Mouse (Mus musculus) hindbrain, embryonic 15.5 days (tissue): ENCODE measurements around the gene Pecam1. TPM values are rescaled to one million over a fixed set of nuclear protein-coding genes. Genes with fewer than 3 reads are reported as not detected.
A peak's percentile ranks its signal among the peaks of the same experiment; 100 is the strongest.
"Not testable (repeated sequence)": the region's sequence is repeated elsewhere in the genome, so short reads cannot be mapped to it uniquely, and the experiment has no call there.

ENCODE experiments used
- ATAC-seq: fragments of 200-750 bp; cut with Nextera tagmentation; 2 replicates; pipeline ENCODE4 v1.8.0; 2017; ENCODE audit warnings: low read depth, moderate number of reproducible peaks, moderate TSS enrichment; ENCODE audit not compliant: low FRiP score
- H3K27ac ChIP-seq: fragments of 300-500 bp; sonication (generic); replicated peaks from 2 replicates; pipeline ENCODE4 v1.5.1; 2015; ENCODE audit warnings: mild to moderate bottlenecking, inconsistent platforms
- H3K27me3 ChIP-seq: fragments of 300-500 bp; sonication (generic); 2 replicates; pipeline ENCODE4 v1.6.1; 2015; ENCODE audit warnings: control low read depth, inconsistent platforms
- H3K36me3 ChIP-seq: fragments of 300-500 bp; sonication (generic); 2 replicates; pipeline ENCODE4 v1.6.1; 2015; ENCODE audit warnings: control low read depth, inconsistent platforms
- H3K4me1 ChIP-seq: fragments of 300-500 bp; sonication (generic); replicated peaks from 2 replicates; pipeline ENCODE4 v1.6.1; 2015; ENCODE audit warnings: control low read depth, inconsistent platforms
- H3K4me2 ChIP-seq: fragments of 300-500 bp; sonication (generic); 2 replicates; pipeline ENCODE4 v1.6.1; 2015; ENCODE audit warnings: moderate library complexity, mild to moderate bottlenecking, inconsistent platforms
- H3K4me3 ChIP-seq: fragments of 300-500 bp; sonication (generic); 2 replicates; pipeline ENCODE4 v1.5.1; 2015; ENCODE audit warnings: mild to moderate bottlenecking, inconsistent platforms
- H3K9ac ChIP-seq: fragments of 300-500 bp; sonication (generic); 2 replicates; pipeline ENCODE4 v1.6.1; 2015; ENCODE audit warnings: inconsistent platforms
- H3K9me3 ChIP-seq: fragments of 300-500 bp; sonication (generic); 2 replicates; pipeline ENCODE4 v1.6.1; 2016; ENCODE audit warnings: control low read depth, inconsistent platforms
- WGBS: fragments of 180-500 bp; shearing (Covaris S2); methylation state at CpG from one replicate; pipeline ENCODE4 v1.1.7; 2015; 5-methylcytosine and 5-hydroxymethylcytosine counted together
- polyA plus RNA-seq: library from polyadenylated mRNA; unstranded; fragments of >200 nt; fragmentation: Nextera tagmentation; extraction: Ambion mirVana; gene quantifications from 2 replicates; pipeline ENCODE4 v1.2.1, GENCODE M21; 2015

Gene Pecam1
- polyA plus RNA-seq, 1 experiment from 2014 or later, result 17.6 TPM

GRCm38 (mm10) chr11:106741826-106742225, 8.6 kb downstream of the Pecam1 start:
- Histone ChIP-seq H3K27ac (no peak overlapping the region), H3K9ac (no peak overlapping the region), H3K4me1 (peaks cover 13% of the 10 kb centered on the region), H3K36me3 (no peaks in the 10 kb centered on the region), H3K9me3 (no peaks in the 10 kb centered on the region), H3K4me2 (no peak overlapping the region), H3K27me3 (no peaks in the 10 kb centered on the region), H3K4me3 (no peak overlapping the region)
- no peak for ATAC-seq
- WGBS, result 91% methylated on average over 3 of the region's 3 CpGs

GRCm38 (mm10) chr11:106741232-106741631, 9.2 kb downstream of the Pecam1 start:
- Histone ChIP-seq H3K4me2 (no peak overlapping the region), H3K4me1 (peaks cover 18% of the 10 kb centered on the region), H3K4me3 (no peak overlapping the region), H3K36me3 (no peaks in the 10 kb centered on the region), H3K27ac (no peak overlapping the region), H3K9me3 (no peaks in the 10 kb centered on the region), H3K27me3 (no peaks in the 10 kb centered on the region), H3K9ac (no peak overlapping the region)
- 23% methylated on average over 6 of the region's 6 CpGs for WGBS
- ATAC-seq, result no peak

- H3K4me2 ChIP-seq, H3K9ac ChIP-seq, ATAC-seq, H3K27ac ChIP-seq, H3K27me3 ChIP-seq, H3K36me3 ChIP-seq, H3K4me3 ChIP-seq, H3K9me3 ChIP-seq: not testable (repeated sequence)
- WGBS, result 88% methylated on average over 6 of the region's 8 CpGs
- peaks cover 18% of the 10 kb centered on the region for H3K4me1 ChIP-seq
Measured at GRCm38 (mm10) chr11:106740724-106741123, 9.7 kb downstream of the Pecam1 start.

- Histone ChIP-seq H3K36me3 (no peaks in the 10 kb centered on the region), H3K9ac (no peak overlapping the region), H3K9me3 (no peaks in the 10 kb centered on the region), H3K4me1 (peaks cover 18% of the 10 kb centered on the region), H3K27me3 (no peaks in the 10 kb centered on the region), H3K27ac (no peak overlapping the region), H3K4me3 (no peak overlapping the region), H3K4me2 (no peak overlapping the region)
- WGBS, result 94% methylated on average over 2 of the region's 2 CpGs
- no peak for ATAC-seq
Measured at GRCm38 (mm10) chr11:106739116-106739515, 11.3 kb downstream of the Pecam1 start.

GRCm38 (mm10) chr11:106737178-106737621, 13.2 kb downstream of the Pecam1 start:
- no peaks in the 10 kb centered on the region for H3K9me3 ChIP-seq
- no peaks in the 10 kb centered on the region for H3K36me3 ChIP-seq
- peak overlapping the region; percentile 16; the same call in 1 of the 2 replicates for H3K4me2 ChIP-seq
- WGBS, result 8% methylated on average over 12 of the region's 12 CpGs
- no peak overlapping the region; the same call in 1 of the 2 replicates for H3K9ac ChIP-seq
- peak; percentile 79 for ATAC-seq
- no peaks in the 10 kb centered on the region for H3K27me3 ChIP-seq
- H3K4me1 ChIP-seq, result peaks cover 18% of the 10 kb centered on the region
- peak overlapping the region; percentile 83 for H3K27ac ChIP-seq
- H3K4me3 ChIP-seq, result no peak overlapping the region

GRCm38 (mm10) chr11:106736614-106737013, 13.8 kb downstream of the Pecam1 start:
- no peak overlapping the region for H3K4me3 ChIP-seq
- peaks cover 18% of the 10 kb centered on the region for H3K4me1 ChIP-seq
- WGBS, result 34% methylated on average over 3 of the region's 3 CpGs
- H3K9me3 ChIP-seq, result no peaks in the 10 kb centered on the region
- peak overlapping the region; percentile 83 for H3K27ac ChIP-seq
- H3K36me3 ChIP-seq, result no peaks in the 10 kb centered on the region
- ATAC-seq, result no peak
- no peaks in the 10 kb centered on the region for H3K27me3 ChIP-seq
- H3K4me2 ChIP-seq, result no peak overlapping the region
- H3K9ac ChIP-seq, result no peak overlapping the region

GRCm38 (mm10) chr11:106730714-106731113, 19.7 kb downstream of the Pecam1 start:
- WGBS, result 78% methylated on average over 4 of the region's 4 CpGs
- Histone ChIP-seq H3K36me3 (no peaks in the 10 kb centered on the region), H3K4me3 (no peak overlapping the region), H3K27ac (no peak overlapping the region), H3K27me3 (no peaks in the 10 kb centered on the region), H3K4me1 (no peaks in the 10 kb centered on the region), H3K9ac (no peak overlapping the region), H3K9me3 (no peaks in the 10 kb centered on the region), H3K4me2 (no peak overlapping the region)
- no peak for ATAC-seq

GRCm38 (mm10) chr11:106729656-106730055, 20.8 kb downstream of the Pecam1 start:
- Histone ChIP-seq H3K4me1 (no peaks in the 10 kb centered on the region), H3K36me3 (no peaks in the 10 kb centered on the region), H3K27me3 (no peaks in the 10 kb centered on the region), H3K27ac (no peak overlapping the region), H3K9ac (no peak overlapping the region), H3K9me3 (no peaks in the 10 kb centered on the region), H3K4me2 (no peak overlapping the region), H3K4me3 (no peak overlapping the region)
- ATAC-seq, result no peak
- WGBS, result 96% methylated on average over 1 of the region's 1 CpGs

GRCm38 (mm10) chr11:106728402-106729366, 21.7 kb downstream of the Pecam1 start:
- H3K4me1 ChIP-seq, result no peaks in the 10 kb centered on the region
- H3K27me3 ChIP-seq, result no peaks in the 10 kb centered on the region
- no peak overlapping the region for H3K4me2 ChIP-seq
- H3K9ac ChIP-seq, result no peak overlapping the region
- H3K27ac ChIP-seq, result no peak overlapping the region
- ATAC-seq, result no peak
- H3K4me3 ChIP-seq, result no peak overlapping the region
- H3K9me3 ChIP-seq, result no peaks in the 10 kb centered on the region
- 86% methylated on average over 10 of the region's 10 CpGs for WGBS
- no peaks in the 10 kb centered on the region for H3K36me3 ChIP-seq

GRCm38 (mm10) chr11:106727967-106728366, 22.5 kb downstream of the Pecam1 start:
- Histone ChIP-seq H3K4me1 (no peaks in the 10 kb centered on the region), H3K4me3 (no peak overlapping the region), H3K36me3 (no peaks in the 10 kb centered on the region), H3K9ac (no peak overlapping the region), H3K27ac (no peak overlapping the region), H3K9me3 (no peaks in the 10 kb centered on the region), H3K4me2 (no peak overlapping the region), H3K27me3 (no peaks in the 10 kb centered on the region)
- no peak for ATAC-seq
- 33% methylated on average over 5 of the region's 5 CpGs for WGBS

GRCm38 (mm10) chr11:106724916-106725235, 25.6 kb downstream of the Pecam1 start:
- not testable (repeated sequence) for H3K4me3 ChIP-seq, H3K36me3 ChIP-seq, H3K9ac ChIP-seq, H3K27ac ChIP-seq, ATAC-seq, H3K4me1 ChIP-seq, H3K27me3 ChIP-seq, H3K9me3 ChIP-seq, H3K4me2 ChIP-seq
- WGBS, result 95% methylated on average over 9 of the region's 9 CpGs

GRCm38 (mm10) chr11:106724176-106724915, 26.1 kb downstream of the Pecam1 start:
- ATAC-seq, result no peak
- Histone ChIP-seq H3K9me3 (no peaks in the 10 kb centered on the region), H3K4me1 (no peaks in the 10 kb centered on the region), H3K27ac (no peak overlapping the region), H3K36me3 (no peaks in the 10 kb centered on the region), H3K4me2 (no peak overlapping the region), H3K9ac (no peak overlapping the region), H3K4me3 (no peak overlapping the region), H3K27me3 (no peaks in the 10 kb centered on the region)
- 87% methylated on average over 10 of the region's 10 CpGs for WGBS
